Mouse (Mus musculus): ENCODE results near the gene Galm. TPM values are rescaled to one million over a fixed set of nuclear protein-coding genes. Genes with fewer than 3 reads are reported as not detected.

The Galm gene
- polyA plus RNA-seq, 1 experiment from 2014 or later, result 31.9 TPM

DNA sequence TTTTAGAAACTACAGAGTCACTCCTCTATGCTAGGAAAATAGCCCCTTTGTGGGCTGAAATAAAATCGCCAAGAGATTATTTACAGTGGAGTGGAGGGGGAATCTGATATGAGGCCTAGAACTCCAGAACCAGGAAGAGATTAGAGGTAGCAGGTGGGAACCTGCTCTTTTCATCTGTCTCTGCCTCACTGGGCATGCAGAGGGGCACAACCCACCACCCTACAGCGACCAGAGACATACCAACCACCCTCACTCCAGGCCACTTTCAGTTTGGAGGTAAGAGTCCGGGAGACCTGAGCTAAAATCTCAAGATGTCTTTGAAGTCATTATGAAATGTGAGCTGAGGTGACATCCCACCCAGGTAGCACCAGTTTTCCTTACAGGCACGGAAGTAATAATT lies 2.1 kb downstream of the Galm start:
- no peak for ATAC-seq (ENCODE audit: insufficient read depth)

DNA sequence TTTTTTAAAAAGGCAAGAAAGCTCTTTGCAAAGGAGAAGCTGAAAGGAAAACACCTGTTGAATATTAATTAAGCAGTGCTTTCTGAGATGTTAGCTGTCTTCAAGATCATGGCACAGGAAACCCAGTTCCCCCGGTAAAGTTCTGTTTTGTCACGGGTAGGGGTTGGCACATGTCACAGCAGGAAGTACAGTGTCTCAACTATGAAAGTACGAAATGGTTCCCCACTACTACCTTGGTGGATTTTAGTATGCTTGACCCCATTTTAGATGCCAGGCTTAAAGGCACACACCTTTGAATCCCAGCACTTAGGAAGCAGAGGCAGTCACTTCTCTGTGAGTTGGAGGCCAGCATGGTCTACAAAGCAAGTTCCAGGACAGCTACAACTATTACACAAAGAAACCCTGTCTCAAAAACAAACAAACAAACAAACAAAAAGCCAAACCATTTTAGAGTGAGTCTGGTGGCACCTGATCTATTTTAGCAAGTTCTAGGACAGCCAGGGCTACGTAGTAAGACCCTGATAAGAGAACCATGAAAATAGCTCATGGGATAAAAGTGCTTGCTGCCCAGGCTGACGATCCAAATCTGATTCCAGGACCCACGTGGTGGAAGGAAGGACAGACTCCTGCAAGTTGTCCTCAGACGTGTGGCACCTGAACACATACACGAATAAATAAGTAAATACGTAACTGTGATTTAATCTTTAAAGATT lies 3.6 kb downstream of the Galm start:
- H3K27me3 ChIP-seq, result 0 out of 2 replicates have a peak, but pooled peaks cover 9% of the 10 kb centered on the region
- 0 out of 2 replicates have a peak overlapping the region, but pooled peaks have one; percentile 29 for H3K27ac ChIP-seq (replicated peaks)
- H3K4me2 ChIP-seq, result 0 out of 2 replicates have a peak overlapping the region, but pooled peaks have one; percentile 21
- H3K4me1 ChIP-seq (replicated peaks), result 0 out of 2 replicates have a peak, but pooled peaks cover 16% of the 10 kb centered on the region
- H3K9ac ChIP-seq, result no peak overlapping the region
- H3K4me3 ChIP-seq (replicated peaks), result no peak overlapping the region
- H3K9me3 ChIP-seq (replicated peaks), result no peaks in the 10 kb centered on the region
- no peaks in the 10 kb centered on the region for H3K36me3 ChIP-seq (replicated peaks)
- 41% methylated on average over 9 of the region's 9 CpGs for WGBS (ENCODE audit: insufficient replicate concordance)
- no peak for ATAC-seq (ENCODE audit: insufficient read depth)

More for the DNA sequence above, 2.1 kb downstream of the Galm start:
- Histone ChIP-seq H3K9me3 (replicated peaks) (no peaks in the 10 kb centered on the region), H3K27me3 (0 out of 2 replicates have a peak, but pooled peaks cover 9% of the 10 kb centered on the region), H3K4me3 (replicated peaks) (no peak overlapping the region), H3K4me1 (replicated peaks) (0 out of 2 replicates have a peak, but pooled peaks cover 16% of the 10 kb centered on the region), H3K27ac (replicated peaks) (peak overlapping the region; percentile 7; the same call in 1 of the 2 replicates), H3K9ac (no peak overlapping the region), H3K36me3 (replicated peaks) (no peaks in the 10 kb centered on the region), H3K4me2 (peak overlapping the region; percentile 67; the same call in 1 of the 2 replicates)
- WGBS (ENCODE audit: insufficient replicate concordance), result 63% methylated on average over 4 of the region's 4 CpGs

GRCm38 (mm10) chr17:80131431-80131766 lies 4.1 kb downstream of the Galm start:
- WGBS (ENCODE audit: insufficient replicate concordance), result 38% methylated on average over 1 of the region's 1 CpGs
- 0 out of 2 replicates have a peak overlapping the region, but pooled peaks have one; percentile 29 for H3K27ac ChIP-seq (replicated peaks)
- H3K4me1 ChIP-seq (replicated peaks), result 0 out of 2 replicates have a peak, but pooled peaks cover 16% of the 10 kb centered on the region
- no peaks in the 10 kb centered on the region for H3K36me3 ChIP-seq (replicated peaks)
- no peak overlapping the region for H3K4me3 ChIP-seq (replicated peaks)
- H3K4me2 ChIP-seq, result peak overlapping the region; percentile 21
- H3K9ac ChIP-seq, result no peak overlapping the region
- ATAC-seq (ENCODE audit: insufficient read depth), result no peak
- 0 out of 2 replicates have a peak, but pooled peaks cover 3% of the 10 kb centered on the region for H3K27me3 ChIP-seq
- H3K9me3 ChIP-seq (replicated peaks), result no peaks in the 10 kb centered on the region

DNA sequence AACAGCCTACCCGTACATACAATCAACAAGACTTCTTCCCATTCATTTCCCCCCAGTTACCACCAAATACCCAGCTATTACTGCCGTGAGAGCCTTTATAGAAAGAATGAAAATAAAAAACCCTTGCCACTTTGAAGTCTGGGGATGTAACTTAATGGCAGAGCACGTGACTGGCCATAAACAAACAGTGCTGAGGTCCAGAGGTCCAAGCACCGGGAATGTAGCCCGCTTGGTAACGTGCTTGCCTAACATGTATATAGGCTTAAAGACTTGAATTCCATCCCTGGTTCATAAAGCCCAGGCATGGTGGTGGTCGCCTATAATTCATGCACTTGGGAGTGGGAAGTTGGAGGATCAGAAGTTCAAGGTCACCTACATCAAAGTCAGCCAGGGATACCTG lies 4.6 kb downstream of the Galm start:
- no peaks in the 10 kb centered on the region for H3K27me3 ChIP-seq
- H3K36me3 ChIP-seq (replicated peaks), result no peaks in the 10 kb centered on the region
- H3K27ac ChIP-seq (replicated peaks), result no peak overlapping the region
- H3K4me2 ChIP-seq, result peak overlapping the region; percentile 21
- no peak overlapping the region for H3K4me3 ChIP-seq (replicated peaks)
- 0 out of 2 replicates have a peak, but pooled peaks cover 16% of the 10 kb centered on the region for H3K4me1 ChIP-seq (replicated peaks)
- peak; percentile 66 for ATAC-seq (ENCODE audit: insufficient read depth)
- 56% methylated on average over 7 of the region's 7 CpGs for WGBS (ENCODE audit: insufficient replicate concordance)
- no peaks in the 10 kb centered on the region for H3K9me3 ChIP-seq (replicated peaks)
- no peak overlapping the region for H3K9ac ChIP-seq

DNA sequence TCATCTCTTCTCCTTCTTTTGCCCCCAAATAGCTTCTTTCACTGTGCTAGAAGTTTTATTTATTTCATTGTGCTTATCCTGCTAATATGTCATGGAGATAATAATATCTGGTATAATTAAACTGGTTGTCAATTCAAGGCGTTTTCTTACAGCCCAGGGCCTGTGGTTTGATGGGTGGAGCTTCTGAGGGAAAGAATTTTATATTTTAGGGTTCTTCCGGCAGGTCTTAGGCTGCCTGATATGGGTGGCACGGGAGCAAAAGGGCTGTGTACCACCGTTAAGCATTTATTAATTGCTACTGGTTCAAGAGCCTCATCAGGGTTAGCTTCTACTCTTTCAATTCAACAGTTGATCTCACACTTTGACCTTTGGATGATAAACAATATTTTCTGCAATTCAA lies 5.2 kb downstream of the Galm start:
- H3K27ac ChIP-seq (replicated peaks), result no peak overlapping the region
- WGBS (ENCODE audit: insufficient replicate concordance), result 35% methylated on average over 4 of the region's 4 CpGs

DNA sequence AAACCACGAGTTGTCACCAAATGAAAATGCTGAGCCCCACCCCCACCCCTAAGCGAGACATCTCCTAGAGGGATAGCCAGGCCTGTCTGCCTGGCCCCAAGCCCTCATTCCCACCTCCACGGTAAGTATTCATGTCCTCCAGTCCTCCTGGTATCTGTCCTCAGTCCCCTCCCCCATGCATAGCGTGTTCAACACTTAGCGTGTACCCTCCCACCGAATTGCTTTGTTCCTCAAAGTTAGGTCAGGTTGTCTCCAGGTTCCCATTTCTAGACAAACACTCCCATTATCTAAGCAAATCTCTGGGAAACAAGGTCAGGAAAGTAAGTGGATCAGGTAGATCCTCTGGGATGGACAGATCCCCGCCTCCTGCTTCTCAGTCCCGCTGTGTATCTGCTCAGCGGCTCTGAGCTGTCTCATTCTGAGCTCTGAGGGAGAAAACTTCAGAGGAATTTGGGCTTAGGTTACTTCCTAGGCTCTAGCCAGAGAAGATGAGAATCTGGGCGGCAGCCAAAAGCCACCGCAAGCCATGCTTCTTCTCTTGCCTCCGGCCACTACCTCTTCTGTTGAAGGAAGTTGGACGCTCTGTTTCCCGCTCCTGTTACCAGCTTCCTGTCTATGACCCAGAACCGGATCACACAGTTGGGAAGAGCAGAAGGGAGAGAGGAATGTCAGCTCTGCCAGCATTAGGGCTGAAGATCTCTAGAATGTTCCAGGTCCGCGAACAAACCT lies 11.3 kb downstream of the Galm start:
- ATAC-seq (ENCODE audit: insufficient read depth), result no peak
- H3K4me3 ChIP-seq (replicated peaks), result no peak overlapping the region
- no peaks in the 10 kb centered on the region for H3K9me3 ChIP-seq (replicated peaks)
- no peak overlapping the region for H3K27ac ChIP-seq (replicated peaks)
- no peak overlapping the region for H3K9ac ChIP-seq
- no peaks in the 10 kb centered on the region for H3K36me3 ChIP-seq (replicated peaks)
- H3K27me3 ChIP-seq, result no peaks in the 10 kb centered on the region
- peaks cover 5% of the 10 kb centered on the region; the same call in 1 of the 2 replicates for H3K4me1 ChIP-seq (replicated peaks)
- 47% methylated on average over 17 of the region's 17 CpGs for WGBS (ENCODE audit: insufficient replicate concordance)
- 0 out of 2 replicates have a peak overlapping the region, but pooled peaks have one; percentile 4 for H3K4me2 ChIP-seq

More for the DNA sequence above, 5.2 kb downstream of the Galm start:
- Histone ChIP-seq H3K27me3 (no peaks in the 10 kb centered on the region), H3K4me3 (replicated peaks) (no peak overlapping the region), H3K9ac (no peak overlapping the region), H3K36me3 (replicated peaks) (no peaks in the 10 kb centered on the region), H3K4me1 (replicated peaks) (0 out of 2 replicates have a peak, but pooled peaks cover 15% of the 10 kb centered on the region), H3K4me2 (peak overlapping the region; percentile 21; the same call in 1 of the 2 replicates), H3K9me3 (replicated peaks) (no peaks in the 10 kb centered on the region)
- no peak for ATAC-seq (ENCODE audit: insufficient read depth)

GRCm38 (mm10) chr17:80139753-80140444 lies 12.6 kb downstream of the Galm start:
- peaks cover 5% of the 10 kb centered on the region; the same call in 1 of the 2 replicates for H3K4me1 ChIP-seq (replicated peaks)
- no peaks in the 10 kb centered on the region for H3K36me3 ChIP-seq (replicated peaks)
- H3K27me3 ChIP-seq, result no peaks in the 10 kb centered on the region
- no peak overlapping the region for H3K4me3 ChIP-seq (replicated peaks)
- no peak overlapping the region for H3K9ac ChIP-seq
- H3K4me2 ChIP-seq, result no peak overlapping the region
- no peak for ATAC-seq (ENCODE audit: insufficient read depth)
- H3K27ac ChIP-seq (replicated peaks), result no peak overlapping the region
- WGBS (ENCODE audit: insufficient replicate concordance), result 23% methylated on average over 9 of the region's 9 CpGs
- H3K9me3 ChIP-seq (replicated peaks), result no peaks in the 10 kb centered on the region

GRCm38 (mm10) chr17:80143478-80144232 lies 16.4 kb downstream of the Galm start:
- no peaks in the 10 kb centered on the region for H3K36me3 ChIP-seq (replicated peaks)
- H3K4me1 ChIP-seq (replicated peaks), result peaks cover 5% of the 10 kb centered on the region; the same call in 1 of the 2 replicates
- H3K27me3 ChIP-seq, result no peaks in the 10 kb centered on the region
- ATAC-seq (ENCODE audit: insufficient read depth), result peak; percentile 60
- H3K4me2 ChIP-seq, result no peak overlapping the region
- H3K27ac ChIP-seq (replicated peaks), result no peak overlapping the region
- H3K9ac ChIP-seq, result no peak overlapping the region
- H3K9me3 ChIP-seq (replicated peaks), result no peaks in the 10 kb centered on the region
- H3K4me3 ChIP-seq (replicated peaks), result no peak overlapping the region
- 47% methylated on average over 6 of the region's 6 CpGs for WGBS (ENCODE audit: insufficient replicate concordance)

DNA sequence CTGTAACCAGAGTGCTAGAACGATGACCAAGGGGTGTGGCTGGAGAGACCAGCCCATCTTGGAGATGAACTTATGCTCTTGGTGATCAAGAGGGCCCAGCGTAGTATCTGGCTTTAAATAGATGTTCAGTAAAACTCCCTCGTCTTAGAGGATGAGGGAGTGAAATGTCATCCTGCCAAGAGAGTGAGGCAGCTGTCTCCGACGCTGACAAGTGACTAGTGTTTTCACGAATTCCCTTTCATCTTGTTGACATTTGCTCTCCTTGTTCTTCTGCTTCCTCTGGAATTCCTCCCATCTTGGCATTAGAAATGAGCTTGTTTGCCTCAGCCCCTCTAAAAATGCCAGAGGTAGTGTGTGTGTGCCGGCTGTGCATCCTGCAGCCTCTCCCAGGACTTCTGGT lies 17.9 kb downstream of the Galm start:
- no peak for ATAC-seq (ENCODE audit: insufficient read depth)
- 35% methylated on average over 7 of the region's 7 CpGs for WGBS (ENCODE audit: insufficient replicate concordance)
- no peak overlapping the region for H3K27ac ChIP-seq (replicated peaks)
- H3K4me2 ChIP-seq, result no peak overlapping the region
- H3K4me3 ChIP-seq (replicated peaks), result no peak overlapping the region
- H3K4me1 ChIP-seq (replicated peaks), result peaks cover 5% of the 10 kb centered on the region; the same call in 1 of the 2 replicates
- no peak overlapping the region for H3K9ac ChIP-seq
- H3K27me3 ChIP-seq, result no peaks in the 10 kb centered on the region
- H3K36me3 ChIP-seq (replicated peaks), result no peaks in the 10 kb centered on the region
- no peaks in the 10 kb centered on the region for H3K9me3 ChIP-seq (replicated peaks)

DNA sequence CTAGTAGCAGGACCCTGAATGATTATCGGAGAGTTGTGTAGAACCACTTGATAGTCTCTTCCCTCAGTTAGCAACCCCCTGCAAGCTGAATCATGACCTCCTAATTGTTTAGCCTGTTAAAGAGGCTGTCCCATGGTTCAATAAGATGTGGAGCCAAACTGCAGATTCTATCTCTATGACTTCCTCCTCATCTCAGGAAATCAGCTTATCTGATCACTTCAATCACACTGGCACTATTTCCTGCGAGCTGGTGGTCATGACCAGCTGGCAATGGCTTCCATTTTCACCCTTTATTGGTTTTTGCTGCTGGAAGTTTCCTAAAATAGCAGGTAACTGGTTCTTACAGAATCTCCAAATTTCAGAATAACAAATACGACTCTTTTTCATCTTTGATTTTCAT lies 18.5 kb downstream of the Galm start:
- no peak overlapping the region for H3K9ac ChIP-seq
- H3K4me3 ChIP-seq (replicated peaks), result no peak overlapping the region
- H3K9me3 ChIP-seq (replicated peaks), result no peaks in the 10 kb centered on the region
- H3K4me1 ChIP-seq (replicated peaks), result peaks cover 5% of the 10 kb centered on the region; the same call in 1 of the 2 replicates
- 35% methylated on average over 3 of the region's 3 CpGs for WGBS (ENCODE audit: insufficient replicate concordance)
- H3K36me3 ChIP-seq (replicated peaks), result no peaks in the 10 kb centered on the region
- no peak overlapping the region for H3K27ac ChIP-seq (replicated peaks)
- no peaks in the 10 kb centered on the region for H3K27me3 ChIP-seq
- H3K4me2 ChIP-seq, result no peak overlapping the region
- ATAC-seq (ENCODE audit: insufficient read depth), result no peak
